Mouse (Mus musculus) gastrocnemius, adult 8-10 months (tissue): ENCODE data around the gene Gm609. TPM values are rescaled to one million over a fixed set of nuclear protein-coding genes. Genes with fewer than 3 reads are reported as not detected.

ENCODE experiments used
- DNase-seq, 2 experiments: peaks; one replicate each; pipeline ENCODE4 v3.0.0; 2022; ENCODE audit warnings: low spot score in 2 of 2
- total RNA-seq, 4 experiments: library from RNA; stranded (reverse); gene quantifications; 2 replicates each; pipeline ENCODE4 v1.2.4; 2022

The Gm609 gene
- total RNA-seq, 4 experiments from 2014 or later, result 0.19 to 0.22 TPM; not detected in 2

- DNase-seq, result no peak
These were observed 95.3 kb downstream of the Gm609 start for GRCm38 (mm10) chr16:45397440-45397839.

GRCm38 (mm10) chr16:45392246-45392645 lies 100.5 kb downstream of the Gm609 start:
- no peak for DNase-seq

- no peak for DNase-seq
These were observed 101.1 kb downstream of the Gm609 start for GRCm38 (mm10) chr16:45391680-45392079.

- no peak for DNase-seq
These were observed 102.3 kb downstream of the Gm609 start for GRCm38 (mm10) chr16:45390286-45390956.

DNA sequence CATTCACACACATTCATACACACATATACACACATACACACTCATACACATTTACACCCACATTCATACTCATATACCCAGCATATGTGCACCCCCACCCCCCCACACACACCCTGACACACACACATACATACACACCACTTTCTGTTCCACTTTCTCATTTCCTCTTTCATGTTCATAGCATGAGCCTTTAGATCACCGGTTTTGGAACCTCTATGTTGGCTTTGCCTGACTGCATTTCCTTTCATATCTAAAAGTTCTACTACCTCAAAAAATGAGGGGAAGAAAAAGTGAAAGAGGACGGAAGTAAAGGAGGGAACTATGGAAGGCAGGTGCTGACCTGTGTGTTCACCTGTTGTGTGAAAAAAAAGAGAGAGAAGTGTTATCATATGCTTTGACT lies 102.9 kb downstream of the Gm609 start:
- DNase-seq, result no peak

GRCm38 (mm10) chr16:45389041-45389440 lies 103.7 kb downstream of the Gm609 start:
- no peak for DNase-seq

DNA sequence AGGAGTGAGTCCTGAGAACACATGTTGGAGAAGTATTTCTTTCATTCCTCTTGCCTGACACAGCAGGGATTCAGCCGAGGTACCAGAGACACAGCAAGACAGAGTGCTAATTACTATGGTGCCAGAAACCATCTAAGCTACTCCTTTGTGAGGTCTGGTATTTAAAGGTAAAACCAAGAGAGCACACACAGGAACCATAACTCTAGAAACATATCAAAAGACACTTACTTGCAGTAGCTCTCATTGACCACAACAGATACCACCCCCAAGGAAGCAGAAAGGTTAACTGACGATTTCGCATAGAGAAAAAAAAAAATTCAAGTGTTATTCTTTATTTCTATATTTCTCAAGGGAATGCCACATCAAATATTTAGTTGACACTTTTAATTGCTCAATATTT lies 111.0 kb downstream of the Gm609 start:
- DNase-seq, result no peak

DNA sequence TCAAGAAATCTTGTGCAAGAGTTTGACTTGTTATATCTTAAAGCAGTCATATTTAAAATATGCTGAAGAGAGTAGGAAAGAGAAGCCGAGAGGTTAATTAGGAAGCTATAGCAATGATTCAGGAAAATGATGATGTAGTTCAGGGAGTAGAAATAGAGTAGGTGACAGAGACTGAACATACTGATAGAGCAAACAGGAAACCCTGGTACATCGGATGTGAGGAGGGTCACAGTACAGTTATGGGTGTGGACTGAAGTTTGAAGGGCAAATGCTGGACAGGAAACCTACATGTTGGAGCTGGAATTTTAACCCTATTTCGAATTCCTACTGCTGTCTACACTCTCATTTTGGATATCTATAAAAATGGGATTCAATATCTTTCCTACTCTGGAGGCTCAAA lies 113.8 kb downstream of the Gm609 start:
- DNase-seq, result no peak

- no peak for DNase-seq
These were observed 114.4 kb downstream of the Gm609 start for GRCm38 (mm10) chr16:45378147-45378943.

DNA sequence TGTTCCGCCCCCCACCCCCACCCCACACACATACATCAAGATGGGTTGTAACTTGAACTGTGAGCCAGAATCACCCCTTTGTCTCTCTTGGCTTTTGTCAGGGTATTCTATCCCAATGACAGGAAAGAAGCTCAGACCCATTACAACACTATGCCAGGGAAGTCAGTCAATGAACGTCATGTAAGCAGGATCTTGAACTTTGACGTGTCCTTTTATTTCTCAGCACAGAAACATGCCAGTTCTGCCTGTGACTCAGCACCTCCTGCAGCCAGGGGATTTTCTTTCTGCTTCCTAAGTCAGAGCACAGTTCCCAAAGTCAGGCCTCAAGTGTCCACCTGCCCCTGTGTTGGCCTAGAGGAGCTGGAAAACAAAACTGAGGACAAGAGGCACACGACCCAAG lies 115.4 kb downstream of the Gm609 start:
- no peak for DNase-seq

- no peak for DNase-seq
These were observed 116.0 kb downstream of the Gm609 start for GRCm38 (mm10) chr16:45376812-45377211.

DNA sequence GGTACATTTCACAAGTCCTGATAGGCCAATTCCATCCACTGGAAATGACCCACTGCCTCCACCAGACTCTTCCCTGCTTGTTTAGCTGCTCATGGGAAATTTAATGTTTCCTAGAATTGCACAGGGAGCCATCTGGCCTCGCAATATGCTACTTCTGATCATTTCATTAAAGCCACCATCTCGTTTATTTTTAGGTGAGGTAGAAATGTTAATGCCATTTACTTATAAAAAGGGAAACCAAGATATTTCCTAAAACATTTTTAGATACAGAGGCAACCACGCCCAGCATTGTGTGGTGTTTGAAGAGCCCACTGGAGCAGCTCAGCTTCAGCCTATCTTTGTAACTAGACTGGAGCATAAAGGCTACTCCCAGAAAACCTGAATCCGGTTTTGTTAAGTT lies 116.5 kb downstream of the Gm609 start:
- no peak for DNase-seq

- no peak for DNase-seq
These were observed 117.1 kb downstream of the Gm609 start for GRCm38 (mm10) chr16:45375506-45376225.

GRCm38 (mm10) chr16:45374074-45374473 lies 118.7 kb downstream of the Gm609 start:
- no peak for DNase-seq

GRCm38 (mm10) chr16:45371076-45371475 lies 121.7 kb downstream of the Gm609 start:
- no peak for DNase-seq

- DNase-seq, result no peak
These were observed 123.3 kb downstream of the Gm609 start for GRCm38 (mm10) chr16:45369285-45369965.

DNA sequence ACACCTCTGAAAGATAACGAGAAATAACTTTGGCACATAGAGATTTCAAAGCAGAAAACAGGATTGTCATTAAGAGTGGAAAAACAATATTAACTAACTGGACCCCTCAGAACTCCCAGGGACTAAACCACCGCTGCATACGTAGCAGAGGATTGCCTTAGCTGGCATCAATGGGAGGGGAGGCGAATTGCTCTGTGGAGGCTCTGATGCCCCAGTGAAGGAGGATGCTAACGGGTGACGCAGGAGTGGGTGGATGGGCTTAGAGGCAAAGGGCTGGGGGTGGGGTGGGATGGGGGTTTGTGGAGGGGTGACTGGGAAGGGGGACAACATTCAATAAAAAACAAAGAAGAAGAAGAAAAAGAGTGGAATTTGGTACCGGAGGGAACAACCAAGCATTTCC lies 126.7 kb downstream of the Gm609 start:
- no peak for DNase-seq

DNA sequence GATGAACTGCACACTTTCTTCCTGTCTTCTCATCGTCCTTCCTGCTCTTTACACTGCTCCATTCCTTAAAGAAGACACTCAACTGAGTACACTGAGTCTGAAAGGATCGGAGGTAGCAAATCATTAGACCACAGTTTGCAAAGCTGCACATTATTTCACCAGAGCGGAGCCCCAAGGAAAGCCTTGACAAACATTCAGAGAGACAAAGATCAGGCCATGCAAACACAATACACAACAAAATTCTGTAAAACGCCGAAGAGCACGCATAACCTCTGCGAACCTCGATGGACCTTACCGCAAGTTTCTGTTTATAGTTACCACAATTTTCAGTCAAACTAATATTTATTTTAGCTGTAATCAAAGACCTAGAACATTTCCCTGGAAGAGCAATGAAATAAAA lies 127.4 kb downstream of the Gm609 start:
- no peak for DNase-seq

DNA sequence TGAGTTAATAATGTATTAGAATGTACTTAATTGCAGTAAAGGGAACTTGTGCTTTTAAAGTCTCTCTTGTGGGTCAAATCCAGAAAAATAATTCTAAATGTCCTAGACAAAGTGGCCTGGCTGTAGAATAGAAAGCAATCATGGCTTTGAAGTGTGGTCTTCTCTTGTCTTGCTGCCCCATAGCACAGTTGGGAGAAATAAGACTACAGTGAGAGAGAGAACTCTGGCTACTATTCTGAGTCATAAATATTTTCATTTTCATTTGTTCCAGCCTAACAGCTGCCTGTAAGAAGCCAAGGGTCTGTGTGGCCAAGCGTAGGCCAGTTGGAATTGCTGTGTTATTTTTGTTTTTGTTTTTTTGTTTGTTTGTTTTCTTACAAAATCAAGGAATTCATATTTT lies 128.1 kb downstream of the Gm609 start:
- DNase-seq, result no peak

DNA sequence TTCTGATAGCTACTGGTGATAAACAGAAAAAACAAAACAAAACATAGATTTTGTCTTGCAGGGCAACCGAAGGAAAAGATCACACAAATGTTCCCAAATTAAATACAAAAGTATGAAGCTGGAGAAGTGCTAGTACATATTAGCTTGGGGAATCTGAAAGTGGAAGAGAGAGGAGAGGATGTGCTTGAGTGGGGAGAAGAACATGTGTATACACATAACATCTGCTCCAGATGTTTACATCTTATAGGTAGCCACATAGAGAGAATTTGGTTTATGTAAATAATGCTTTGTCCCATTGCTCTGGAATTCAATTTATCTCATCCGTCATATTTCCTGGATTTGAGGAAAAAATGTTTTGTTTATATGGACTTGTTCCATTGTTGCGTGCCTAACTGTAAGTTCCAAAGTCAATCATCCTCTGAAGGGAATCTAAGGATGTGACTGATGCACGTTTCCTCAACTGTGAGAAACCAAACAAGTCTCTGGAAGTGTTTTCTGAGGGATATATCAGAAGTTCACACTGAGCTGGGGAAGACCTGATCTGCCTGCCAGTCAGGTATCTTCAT lies 129.2 kb downstream of the Gm609 start:
- no peak for DNase-seq
